Mouse (Mus musculus) gastrocnemius, adult 8-10 months (tissue): ENCODE results near the gene Xlr5c. TPM values are rescaled to one million over a fixed set of nuclear protein-coding genes. Genes with fewer than 3 reads are reported as not detected.
"Not testable (repeated sequence)": the region's sequence is repeated elsewhere in the genome, so short reads cannot be mapped to it uniquely, and the experiment has no call there.

ENCODE experiments used
- DNase-seq, 2 experiments: peaks; one replicate each; pipeline ENCODE4 v3.0.0; 2022; ENCODE audit warnings: low spot score in 2 of 2
- total RNA-seq, 4 experiments: library from RNA; stranded (reverse); gene quantifications; 2 replicates each; pipeline ENCODE4 v1.2.4; 2022

The Xlr5c gene
- not detected for total RNA-seq

DNA sequence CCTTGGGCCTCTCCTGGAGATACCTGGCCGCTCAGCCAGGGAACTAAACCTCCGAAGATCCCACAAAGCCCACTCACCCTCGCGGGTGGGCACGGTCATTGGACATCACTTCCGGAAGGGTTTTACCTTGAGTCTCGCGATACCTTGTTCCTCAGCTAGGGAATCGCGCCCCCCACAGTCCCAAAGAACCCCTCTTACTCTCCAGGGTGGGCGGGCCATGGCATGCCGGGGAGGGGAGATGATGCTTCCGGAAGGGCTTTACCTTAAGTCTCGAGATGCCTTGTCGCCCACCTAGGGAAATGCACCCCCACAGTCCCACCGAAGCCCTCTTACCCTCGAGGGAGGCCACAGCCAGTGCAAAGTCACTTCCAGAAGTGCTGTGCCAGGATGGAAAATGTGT is at the start of gene Xlr5c, which contains the start of gene Xlr5a:
Gene Xlr5c, minus strand, starts transcription at position 101 of the 400 bp plus-strand sequence.
Gene Xlr5a, minus strand, starts transcription at position 101 of the 400 bp plus-strand sequence.
- DNase-seq = not testable (repeated sequence)

DNA sequence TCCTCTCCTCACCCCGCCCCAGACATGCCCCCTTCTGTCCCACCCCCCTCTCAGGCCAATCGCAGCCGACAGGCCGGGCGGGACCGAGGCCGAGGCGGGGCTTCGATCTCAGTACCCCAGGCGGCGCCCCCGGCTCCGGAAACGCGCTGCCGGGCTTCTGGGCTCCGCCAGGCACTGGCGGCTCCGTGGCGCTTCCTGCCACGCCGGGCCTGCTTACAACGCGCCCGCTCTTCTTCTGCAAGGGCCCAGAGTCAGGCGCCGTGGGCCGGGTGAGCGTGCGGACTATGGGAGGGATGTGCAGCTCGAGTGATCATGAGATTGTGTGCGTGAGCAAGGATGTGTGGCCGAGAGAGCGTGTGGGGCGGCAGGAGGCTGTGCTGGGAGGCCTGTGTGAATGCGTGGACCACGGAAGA is 49.7 kb upstream of the Xlr5c start, which contains the start of gene Zfp275:
Gene Zfp275, plus strand, starts transcription at position 139 of the 413 bp plus-strand sequence.
- peak; percentile 26 to 65 for DNase-seq

DNA sequence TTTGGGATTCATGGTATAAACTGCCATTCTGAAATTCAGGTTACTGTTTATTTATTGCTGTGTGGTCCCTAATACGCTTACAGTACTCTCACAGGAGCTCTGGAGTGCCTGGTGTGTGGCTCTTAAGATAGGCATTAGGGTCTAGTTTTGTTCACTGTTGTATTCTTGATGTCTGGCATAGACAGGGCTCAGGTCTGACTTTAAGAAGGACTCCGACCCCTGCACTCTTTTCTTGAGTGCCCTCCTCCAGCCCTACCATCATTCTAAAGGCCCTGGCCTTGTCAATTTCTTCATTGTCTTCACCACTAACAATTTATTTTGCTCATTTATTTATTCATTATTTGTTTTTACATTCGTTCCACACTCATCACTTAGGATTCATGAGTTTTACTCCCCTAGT is 49.3 kb upstream of the Xlr5c start:
- DNase-seq = no peak

- no peak for DNase-seq
Observed at GRCm38 (mm10) chrX:73341473-73341872, 48.7 kb upstream of the Xlr5c start.

DNA sequence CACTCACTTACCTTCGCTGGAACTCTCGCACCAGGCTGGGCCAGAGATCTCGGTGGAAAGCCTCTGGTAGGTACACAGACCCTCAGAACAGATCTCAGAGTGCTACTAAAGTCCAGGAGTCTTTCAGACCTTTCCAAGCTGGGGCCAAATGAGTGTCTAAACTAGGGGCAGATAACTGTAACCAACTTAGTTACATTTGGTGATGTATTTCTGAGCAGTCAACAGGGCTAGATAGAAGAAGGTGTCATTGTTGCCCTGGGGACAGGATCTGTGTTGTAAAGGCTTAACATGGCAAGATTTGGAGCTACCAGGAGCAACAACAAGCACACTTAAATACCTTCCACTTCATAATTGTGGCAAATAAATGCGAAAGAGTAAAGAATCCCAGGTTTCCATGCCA is 44.0 kb upstream of the Xlr5c start, which contains the start of gene Gm45015:
Gene Gm45015, minus strand, starts transcription at position 101 of the 400 bp plus-strand sequence.
- no peak for DNase-seq

GRCm38 (mm10) chrX:73333548-73333947 is 40.8 kb upstream of the Xlr5c start:
- no peak for DNase-seq

GRCm38 (mm10) chrX:73327215-73327614 is 34.4 kb upstream of the Xlr5c start:
- DNase-seq = no peak

DNA sequence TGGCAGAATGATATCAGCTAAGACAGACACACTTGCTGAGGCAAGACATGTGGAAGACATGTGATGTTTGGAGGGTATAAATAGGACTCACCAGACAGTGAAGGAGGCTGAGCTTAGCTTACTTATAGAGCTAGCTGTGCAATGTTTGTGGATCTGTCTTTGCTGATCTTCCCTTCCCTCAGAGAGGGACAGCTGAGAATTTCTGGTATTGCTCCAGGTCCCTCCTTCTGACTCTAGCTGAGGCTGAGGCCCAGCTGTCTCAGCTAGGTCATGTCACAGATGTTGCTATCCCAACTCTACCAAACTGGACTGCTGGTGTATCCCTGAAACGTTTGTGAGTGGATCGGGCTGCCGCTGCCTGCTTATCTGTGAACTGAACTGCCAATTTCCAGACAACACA is 28.3 kb upstream of the Xlr5c start:
- no peak for DNase-seq

DNA sequence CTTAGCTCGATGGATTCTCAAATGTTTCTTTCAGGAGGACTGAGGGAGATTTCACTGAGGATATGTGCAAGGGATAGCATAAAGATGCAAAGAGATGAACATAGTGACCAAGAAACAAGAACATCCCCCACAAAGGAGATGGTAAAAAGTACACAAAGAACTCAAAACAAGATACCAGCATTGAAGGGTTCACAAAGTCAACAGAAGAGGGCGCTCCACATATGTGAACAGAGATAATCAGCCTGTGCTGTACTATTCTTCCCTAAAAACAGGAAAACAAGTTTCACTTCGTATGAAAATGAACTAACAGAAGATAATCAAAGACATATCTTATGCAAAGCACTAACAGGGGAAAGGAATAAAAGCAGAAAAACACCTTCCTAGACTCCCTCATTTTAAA is 19.7 kb upstream of the Xlr5c start:
- no peak for DNase-seq

DNA sequence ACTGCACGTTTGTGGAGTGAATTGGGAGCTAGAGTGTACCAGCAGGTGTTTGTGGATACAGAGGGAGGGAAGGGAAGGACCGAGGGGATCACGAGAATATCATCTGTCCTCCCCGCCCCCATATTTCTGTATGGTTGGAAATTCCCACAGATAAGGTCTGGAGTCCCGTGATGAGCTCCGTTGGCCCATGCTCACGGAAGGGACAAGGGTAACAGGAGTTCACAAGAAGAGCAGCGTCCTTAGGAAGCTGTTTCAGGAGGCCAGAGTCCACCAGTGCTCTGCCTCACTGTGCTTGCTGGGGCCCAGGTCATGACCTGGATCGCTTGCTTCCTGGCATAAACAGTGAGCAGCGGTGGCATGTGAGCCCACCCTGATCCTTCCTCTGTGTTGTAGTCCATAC is 3.0 kb upstream of the Xlr5c start:
- not testable (repeated sequence) for DNase-seq

- not testable (repeated sequence) for DNase-seq
Observed at GRCm38 (mm10) chrX:73265270-73265669, 27.5 kb downstream of the Xlr5c start, which contains the start of gene Xlr3c. TSS of gene Xlr3c (minus strand) at chrX:73265390.

DNA sequence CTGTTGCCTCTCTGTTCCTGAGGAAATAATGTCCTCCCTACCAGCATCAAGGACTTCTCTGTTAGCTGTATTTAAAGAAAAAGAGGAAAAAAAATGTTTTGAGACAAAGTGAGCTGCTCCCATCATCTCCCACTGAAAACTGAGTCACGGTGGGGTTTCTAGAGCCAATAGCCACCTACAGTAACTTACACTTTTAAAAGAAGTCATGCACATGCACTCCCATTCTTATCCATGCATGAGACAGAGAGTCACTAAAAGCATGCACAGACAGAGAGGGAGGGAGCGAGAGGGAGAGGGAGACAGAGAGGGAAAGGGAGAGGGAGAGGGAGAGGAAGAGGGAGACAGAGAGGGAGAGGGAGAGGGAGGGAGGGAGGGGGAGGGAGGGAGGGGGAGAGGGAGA is 30.3 kb downstream of the Xlr5c start:
- not testable (repeated sequence) for DNase-seq

- DNase-seq = not testable (repeated sequence)
Observed at GRCm38 (mm10) chrX:73242821-73243325, 49.9 kb downstream of the Xlr5c start, which contains the start of gene Xlr4c. TSS of gene Xlr4c (minus strand) at chrX:73243130.

Other genes with a start within 250 kb of the Xlr5c start
- not detected for gene Pnma3, start 228.2 kb downstream of the Xlr5c start, total RNA-seq
- under 1 TPM in 1 of 4 experiments, not detected in 3; 0.58 TPM for gene Xlr4a, start 210.5 kb downstream of the Xlr5c start, total RNA-seq
- gene Xlr3a, start 195.9 kb downstream of the Xlr5c start, total RNA-seq = 1 to 10 TPM in 3 of 4 experiments, not detected in 1; 1.1 to 2.1 (median 1.4) TPM
- not detected for gene Gm14685, start 175.9 kb downstream of the Xlr5c start, total RNA-seq
- gene Xlr5b, start 144.2 kb downstream of the Xlr5c start, total RNA-seq = not detected
- gene DXBay18, start 143.5 kb downstream of the Xlr5c start, total RNA-seq = not detected
- not detected for gene Spin2d, start 116.0 kb downstream of the Xlr5c start, total RNA-seq
- gene Xlr3b, start 100.8 kb downstream of the Xlr5c start, total RNA-seq = 1 to 10 TPM in 2 of 4 experiments, under 1 TPM in 1, not detected in 1; 0.41 to 5.5 (median 4.3) TPM
- gene Xlr4b, start 78.6 kb downstream of the Xlr5c start, total RNA-seq = under 1 TPM in 2 of 4 experiments, not detected in 2; 0.41 to 0.43 TPM
- gene F8a, start 64.7 kb downstream of the Xlr5c start, total RNA-seq = 1 to 10 TPM; 5.1 to 7.8 (median 6.6) TPM
- gene Xlr4c, start 49.8 kb downstream of the Xlr5c start, total RNA-seq = not detected
- gene Xlr3c, start 27.6 kb downstream of the Xlr5c start, total RNA-seq = not detected
- not detected for gene Xlr5a, start within 50 bp of the Xlr5c start, total RNA-seq
- not detected for gene Gm45015, start 43.9 kb upstream of the Xlr5c start, total RNA-seq
- 1 to 10 TPM; 4.5 to 5.0 (median 4.6) TPM for gene Zfp275, start 49.6 kb upstream of the Xlr5c start, total RNA-seq
- gene Gm18336, start 105.8 kb upstream of the Xlr5c start, total RNA-seq = not detected
- not detected for gene Zfp92, start 118.1 kb upstream of the Xlr5c start, total RNA-seq
- not detected for gene Trex2, start 142.4 kb upstream of the Xlr5c start, total RNA-seq
- 10 to 100 TPM in 3 of 4 experiments, 1 to 10 TPM in 1; 9.3 to 13.2 (median 12.2) TPM for gene Haus7, start 166.1 kb upstream of the Xlr5c start, total RNA-seq
- gene Bgn, start 190.6 kb upstream of the Xlr5c start, total RNA-seq = 10 to 100 TPM; 19.5 to 43.0 (median 27.5) TPM
- gene Atp2b3, start 210.1 kb upstream of the Xlr5c start, total RNA-seq = 10 to 100 TPM; 10.7 to 14.4 (median 11.3) TPM